Comparison of ENCODE assay signal across 23 mouse cellular contexts in the genomic region with DNA sequence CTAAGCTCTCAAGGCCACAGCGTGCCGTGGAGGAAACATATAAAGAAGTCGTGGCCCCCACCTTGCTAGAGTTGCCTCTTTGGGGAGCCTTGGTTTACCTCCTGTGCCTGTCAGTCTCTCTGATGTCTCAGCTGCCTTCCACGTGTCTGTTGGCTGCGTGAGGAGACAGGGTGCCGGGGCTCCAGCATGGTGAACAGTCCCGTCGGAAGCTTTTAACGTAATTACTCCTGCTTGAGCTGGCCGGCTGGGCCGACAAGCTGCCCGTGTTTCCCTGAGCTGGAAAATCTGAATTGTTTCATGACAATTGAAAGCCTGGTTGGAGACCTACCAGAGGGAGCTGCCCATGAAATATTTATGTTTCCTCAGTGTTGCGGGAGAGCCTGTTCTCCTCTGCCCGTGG. TPM values are rescaled to one million over a fixed set of nuclear protein-coding genes. Genes with fewer than 3 reads are reported as not detected.
DNase-seq lines count a peak whose midpoint lies in the region; ATAC-seq and TF ChIP-seq lines count a peak whose summit lies in the region.
"Had no signal": no experiment of that assay in that cellular context is flagged by ENCODE, and none has a peak within 500 bp of the region (broad histone marks: within the 10 kb centered on the region; RNA-seq: fewer than 3 reads in every experiment).

No protein-coding gene starts in this region.

- intact Hi-C loops in gastrocnemius, adult 2 months (cut with DNase I): no loop called here

- no peak overlapping the region for H3K27ac ChIP-seq in hindbrain, embryonic 10.5 days
- H3K27ac ChIP-seq in hindbrain, embryonic 13.5 days: no peak overlapping the region
- no peak overlapping the region for H3K27ac ChIP-seq in neural tube, embryonic 11.5 days (ENCODE audit: low read depth, low read length)
- no peak overlapping the region for H3K27ac ChIP-seq in neural tube, embryonic 15.5 days (replicated peaks)
- no peak overlapping the region for H3K27ac ChIP-seq in limb, embryonic 12.5 days
- H3K27ac ChIP-seq in gastrocnemius, adult 2 months: no peak overlapping the region
- H3K27ac ChIP-seq: intestine, embryonic 15.5 days had no signal

- no peak for TF ChIP-seq CTCF in gastrocnemius, adult 2 months (IDR thresholded peaks at IDR 0.05)

- no peak overlapping the region for H3K4me2 ChIP-seq in hindbrain, embryonic 13.5 days
- no peak overlapping the region for H3K4me2 ChIP-seq in neural tube, embryonic 11.5 days (ENCODE audit: low read depth)
- H3K4me2 ChIP-seq in neural tube, embryonic 15.5 days: no peak overlapping the region
- peak overlapping the region; percentile 19; the same call in 1 of the 2 replicates for H3K4me2 ChIP-seq in limb, embryonic 12.5 days
- H3K4me2 ChIP-seq: embryonic facial prominence, embryonic 15.5 days; intestine, embryonic 15.5 days had no signal

- H3K4me1 ChIP-seq in hindbrain, embryonic 10.5 days (replicated peaks): peaks cover 36% of the 10 kb centered on the region
- peaks cover 20% of the 10 kb centered on the region for H3K4me1 ChIP-seq in hindbrain, embryonic 13.5 days (replicated peaks)
- H3K4me1 ChIP-seq in neural tube, embryonic 11.5 days (ENCODE audit: control insufficient read depth, insufficient read depth, low read length): no peaks in the 10 kb centered on the region
- H3K4me1 ChIP-seq in neural tube, embryonic 15.5 days: 0 out of 2 replicates have a peak, but pooled peaks cover 10% of the 10 kb centered on the region
- H3K4me1 ChIP-seq in limb, embryonic 12.5 days (replicated peaks): peaks cover 45% of the 10 kb centered on the region

- H3K4me3 ChIP-seq in hindbrain, embryonic 10.5 days: no peak overlapping the region
- no peak overlapping the region for H3K4me3 ChIP-seq in hindbrain, embryonic 13.5 days
- no peak overlapping the region for H3K4me3 ChIP-seq in neural tube, embryonic 11.5 days (ENCODE audit: low read depth, low read length)
- H3K4me3 ChIP-seq in neural tube, embryonic 15.5 days (replicated peaks): no peak overlapping the region
- no peak overlapping the region for H3K4me3 ChIP-seq in limb, embryonic 12.5 days (replicated peaks)
- H3K4me3 ChIP-seq in gastrocnemius, adult 2 months: no peak overlapping the region
- H3K4me3 ChIP-seq: embryonic facial prominence, embryonic 15.5 days; intestine, embryonic 15.5 days had no signal

- peaks cover 9% of the 10 kb centered on the region; the same call in 1 of the 2 replicates for H3K9me3 ChIP-seq in hindbrain, embryonic 10.5 days
- H3K9me3 ChIP-seq in hindbrain, embryonic 13.5 days: peaks cover 5% of the 10 kb centered on the region; the same call in 1 of the 2 replicates
- no peaks in the 10 kb centered on the region for H3K9me3 ChIP-seq in neural tube, embryonic 11.5 days (ENCODE audit: control insufficient read depth, low read length)
- no peaks in the 10 kb centered on the region for H3K9me3 ChIP-seq in neural tube, embryonic 15.5 days (replicated peaks)
- peaks cover 6% of the 10 kb centered on the region for H3K9me3 ChIP-seq in limb, embryonic 12.5 days
- H3K9me3 ChIP-seq: embryonic facial prominence, embryonic 15.5 days; intestine, embryonic 15.5 days had no signal

- H3K27me3 ChIP-seq in hindbrain, embryonic 10.5 days (ENCODE audit: insufficient read depth, poor library complexity, severe bottlenecking): peaks cover 94% of the 10 kb centered on the region
- peaks cover 95% of the 10 kb centered on the region for H3K27me3 ChIP-seq in hindbrain, embryonic 13.5 days
- peaks cover 74% of the 10 kb centered on the region for H3K27me3 ChIP-seq in neural tube, embryonic 11.5 days (ENCODE audit: control insufficient read depth, insufficient read depth, low read length)
- peaks cover 89% of the 10 kb centered on the region for H3K27me3 ChIP-seq in neural tube, embryonic 15.5 days (replicated peaks)
- peaks cover 83% of the 10 kb centered on the region for H3K27me3 ChIP-seq in limb, embryonic 12.5 days

- WGBS in hindbrain, embryonic 10.5 days: 32% methylated on average over 14 of the region's 14 CpGs
- 10% methylated on average over 14 of the region's 14 CpGs for WGBS in hindbrain, embryonic 13.5 days
- 24% methylated on average over 14 of the region's 14 CpGs for WGBS in neural tube, embryonic 11.5 days
- 18% methylated on average over 14 of the region's 14 CpGs for WGBS in neural tube, embryonic 15.5 days
- 21% methylated on average over 14 of the region's 14 CpGs for WGBS in limb, embryonic 12.5 days

- no peak for ATAC-seq in hindbrain, embryonic 13.5 days (ENCODE audit: low FRiP score)
- no peak for ATAC-seq in neural tube, embryonic 11.5 days (ENCODE audit: insufficient read depth, low FRiP score, low TSS enrichment)
- ATAC-seq in neural tube, embryonic 15.5 days (ENCODE audit: low FRiP score): no peak
- ATAC-seq in limb, embryonic 12.5 days (ENCODE audit: insufficient number of reproducible peaks, insufficient read depth, low FRiP score, low TSS enrichment, low read depth): no peak
- ATAC-seq: intestine, embryonic 15.5 days; liver, postnatal 0 days had no signal

- DNase-seq in hindbrain, embryonic 10.5 days (ENCODE audit: low spot score): peak; percentile 47
- DNase-seq in neural tube, embryonic 11.5 days (ENCODE audit: low spot score): peak; percentile 50
- no peak for DNase-seq in gastrocnemius, adult 2 months
- DNase-seq in lung, postnatal 10 days: no peak
- DNase-seq in kidney, adult 9 months: no peak
- DNase-seq: B cell, adult 2 months; cerebellum, adult 2 months; cerebellum, postnatal 36 days; gastrocnemius, postnatal 25 days; liver, postnatal 0 days; lung, postnatal 14 days; thymus, postnatal 14 days had no signal

- no peaks in the 10 kb centered on the region for H3K36me3 ChIP-seq in hindbrain, embryonic 10.5 days
- H3K36me3 ChIP-seq in hindbrain, embryonic 13.5 days: no peaks in the 10 kb centered on the region
- no peaks in the 10 kb centered on the region for H3K36me3 ChIP-seq in neural tube, embryonic 11.5 days (ENCODE audit: control insufficient read depth, insufficient read depth, low read length)
- H3K36me3 ChIP-seq in neural tube, embryonic 15.5 days: no peaks in the 10 kb centered on the region
- H3K36me3 ChIP-seq in limb, embryonic 12.5 days: no peaks in the 10 kb centered on the region
- H3K36me3 ChIP-seq: embryonic facial prominence, embryonic 15.5 days; intestine, embryonic 15.5 days had no signal

- no peak overlapping the region for H3K9ac ChIP-seq in hindbrain, embryonic 13.5 days
- no peak overlapping the region for H3K9ac ChIP-seq in neural tube, embryonic 11.5 days (ENCODE audit: low read length)
- H3K9ac ChIP-seq in neural tube, embryonic 15.5 days (replicated peaks): no peak overlapping the region
- H3K9ac ChIP-seq in limb, embryonic 12.5 days (replicated peaks): no peak overlapping the region
- H3K9ac ChIP-seq: embryonic facial prominence, embryonic 15.5 days; intestine, embryonic 15.5 days; liver, postnatal 0 days had no signal

RNA-seq across cellular contexts. Expression of a gene that starts 4.2 kb away (rescaled TPM):
- 0.47 and 0.80 TPM in 2 replicates for polyA plus RNA-seq in hindbrain, embryonic 10.5 days (2016; fragmentation: Nextera tagmentation; extraction: Ambion mirVana)
- polyA plus RNA-seq in hindbrain, embryonic 13.5 days (2015; fragmentation: Nextera tagmentation; extraction: Ambion mirVana): 0.22 and 1.3 TPM in 2 replicates
- 2.6 and 5.2 TPM in 2 replicates for polyA plus RNA-seq in neural tube, embryonic 11.5 days (2014; fragmentation: Nextera tagmentation; extraction: Ambion mirVana)
- polyA plus RNA-seq in neural tube, embryonic 15.5 days (2015; fragmentation: Nextera tagmentation; extraction: Ambion mirVana): 0.29 TPM in 1 of 2 replicates, not detected in the other
- 174 and 206 TPM in 2 replicates for polyA plus RNA-seq in limb, embryonic 12.5 days (2016; fragmentation: Nextera tagmentation; extraction: Ambion mirVana)
- under 1 TPM; 0.15 to 0.22 TPM for total RNA-seq in gastrocnemius, adult 2 months (2021)
- total RNA-seq: adrenal gland, adult 18-20 months; hematopoietic stem cell, adult 5-6 weeks; left cerebral cortex, postnatal 25 days; liver, adult 2 months; megakaryocyte, adult 5-6 weeks had no signal
- polyA plus RNA-seq: liver, adult 2 months; liver, postnatal 0 days; neural tube, embryonic 14.5 days had no signal

RNA-seq across cellular contexts. Expression of a gene that starts 55.9 kb away (rescaled TPM):
- polyA plus RNA-seq in hindbrain, embryonic 10.5 days (2016; fragmentation: Nextera tagmentation; extraction: Ambion mirVana): not detected in 2 replicates
- not detected in 2 replicates for polyA plus RNA-seq in hindbrain, embryonic 13.5 days (2015; fragmentation: Nextera tagmentation; extraction: Ambion mirVana)
- polyA plus RNA-seq in neural tube, embryonic 11.5 days (2014; fragmentation: Nextera tagmentation; extraction: Ambion mirVana): not detected in 2 replicates
- 0.26 TPM in 1 of 2 replicates, not detected in the other for polyA plus RNA-seq in neural tube, embryonic 15.5 days (2015; fragmentation: Nextera tagmentation; extraction: Ambion mirVana)
- polyA plus RNA-seq in limb, embryonic 12.5 days (2016; fragmentation: Nextera tagmentation; extraction: Ambion mirVana): 0.15 TPM in 1 of 2 replicates, not detected in the other
- total RNA-seq in gastrocnemius, adult 2 months (2021): under 1 TPM; 0.23 to 0.39 TPM
- total RNA-seq: adrenal gland, adult 18-20 months; gastrocnemius, postnatal 25 days; liver, adult 2 months; megakaryocyte, adult 5-6 weeks had no signal
- polyA plus RNA-seq: embryonic facial prominence, embryonic 15.5 days; intestine, embryonic 15.5 days; liver, adult 2 months; neural tube, embryonic 14.5 days had no signal

Comparison
In these comparisons a context has a peak if more than half of its experiments do, and no peak if none do; other contexts are left out.
1. DNase-seq: peak in hindbrain, embryonic 10.5 days (single experiment) and neural tube, embryonic 11.5 days (single experiment); none in gastrocnemius, adult 2 months (single experiment), lung, postnatal 10 days (single experiment) and kidney, adult 9 months (single experiment).
2. RNA of a gene that starts 4.2 kb away (polyA plus RNA-seq): 174 to 206 TPM in limb, embryonic 12.5 days; 2.6 to 5.2 TPM in neural tube, embryonic 11.5 days, 0.47 to 0.80 TPM in hindbrain, embryonic 10.5 days, 0.22 to 1.3 TPM in hindbrain, embryonic 13.5 days and 0.29 TPM in neural tube, embryonic 15.5 days; every median in the first group is over 10 times any median in the second.